Mouse (Mus musculus) C2C12 (cell line): Measurements from ENCODE around the gene Tctex1d1.

Experiments used
- CTCF ChIP-seq: IDR thresholded peaks from one replicate; pipeline ENCODE4 v1.5.1; 2011; ENCODE audit not compliant: control insufficient read depth, insufficient read depth, insufficient read length
- MAX ChIP-seq: IDR thresholded peaks from one replicate; pipeline ENCODE4 v1.6.1; 2011; ENCODE audit warnings: mild to moderate bottlenecking, control low read depth
- MYOD1 ChIP-seq: IDR thresholded peaks from one replicate; pipeline ENCODE4 v1.6.1; 2011; ENCODE audit warnings: low read depth; ENCODE audit not compliant: control insufficient read depth, insufficient read length
- MYOG ChIP-seq: IDR thresholded peaks from one replicate; pipeline ENCODE4 v1.6.1; 2011; ENCODE audit not compliant: control insufficient read depth, insufficient read length; ENCODE audit errors: extremely low read depth

GRCm38 (mm10) chr4:102990016-102990415 lies 11.6 kb downstream of the Tctex1d1 start:
- TF ChIP-seq MAX (no peak), CTCF (no peak), MYOG (no peak), MYOD1 (no peak)
